ENCODE assay signal across 27 mouse cellular contexts in genomic region chr1:104839051-104839450, GRCm38 (mm10).
A peak's percentile ranks its signal among the peaks of the same experiment; 100 is the strongest.
DNase-seq lines count a peak whose midpoint lies in the region; ATAC-seq and TF ChIP-seq lines count a peak whose summit lies in the region.
"Had no signal": no experiment of that assay in that cellular context is flagged by ENCODE, and none has a peak within 500 bp of the region (broad histone marks: within the 10 kb centered on the region; RNA-seq: fewer than 3 reads in every experiment).

No protein-coding gene starts in this region.

- no peak overlapping the region for H3K4me2 ChIP-seq in hindbrain, embryonic 15.5 days
- no peak overlapping the region for H3K4me2 ChIP-seq in hindbrain, embryonic 11.5 days (replicated peaks; ENCODE audit: low read depth, low read length)
- H3K4me2 ChIP-seq: embryonic facial prominence, embryonic 12.5 days; heart, embryonic 11.5 days; limb, embryonic 12.5 days; liver, embryonic 15.5 days; lung, embryonic 14.5 days; neural tube, embryonic 13.5 days; stomach, embryonic 15.5 days had no signal

- DNase-seq in hindbrain, embryonic 11.5 days (ENCODE audit: low spot score) = no peak
- DNase-seq in left cerebral cortex, adult 2 months (ENCODE audit: extremely low spot score in 1 of 2, low spot score in 2 of 2) = no peak
- no peak for DNase-seq in left cerebral cortex, postnatal 10 days (ENCODE audit: extremely low spot score in 1 of 2, low spot score in 2 of 2)
- DNase-seq in brain, adult 2 months (ENCODE audit: low read depth, low spot score) = peak; percentile 25
- DNase-seq: adrenal gland, adult 8-10 months; cerebellum, postnatal 36 days; embryo, embryonic 11 days; gastrocnemius, adult 2 months; gastrocnemius, postnatal 36 days; heart, adult 18-20 months; heart, postnatal 4 days; kidney, adult 9 months; kidney, postnatal 10 days; lung, embryonic 14.5 days; lung, postnatal 14 days; retina, postnatal 1 day; right cerebral cortex, postnatal 14 days had no signal

- H3K36me3 ChIP-seq in hindbrain, embryonic 15.5 days = no peaks in the 10 kb centered on the region
- no peaks in the 10 kb centered on the region for H3K36me3 ChIP-seq in hindbrain, embryonic 11.5 days (ENCODE audit: control insufficient read depth, insufficient read depth, low read length)
- H3K36me3 ChIP-seq: embryonic facial prominence, embryonic 12.5 days; limb, embryonic 12.5 days; liver, embryonic 15.5 days; neural tube, embryonic 13.5 days; stomach, embryonic 15.5 days had no signal

- peak; percentile 56; the same call in 1 of the 2 replicates for ATAC-seq in hindbrain, embryonic 15.5 days (ENCODE audit: low FRiP score, low read depth)
- ATAC-seq in hindbrain, embryonic 11.5 days (ENCODE audit: low FRiP score) = no peak
- ATAC-seq: intestine, postnatal 0 days had no signal

- H3K4me3 ChIP-seq in hindbrain, embryonic 15.5 days = no peak overlapping the region
- H3K4me3 ChIP-seq in hindbrain, embryonic 11.5 days (ENCODE audit: low read depth, low read length) = no peak overlapping the region
- no peak overlapping the region for H3K4me3 ChIP-seq in left cerebral cortex, adult 2 months
- no peak overlapping the region for H3K4me3 ChIP-seq in olfactory bulb, adult 2 months (ENCODE audit: insufficient read depth, low read depth, low read length)
- H3K4me3 ChIP-seq: embryonic facial prominence, embryonic 12.5 days; gastrocnemius, adult 2 months; limb, embryonic 12.5 days; liver, embryonic 15.5 days; neural tube, embryonic 13.5 days; stomach, embryonic 15.5 days had no signal

- intact Hi-C loops in left cerebral cortex, adult 2 months (cut with DNase I) = no loop called here
- intact Hi-C loops in left cerebral cortex, postnatal 10 days (cut with DNase I) = no loop called here

- peak overlapping the region; percentile 45; the same call in 1 of the 2 replicates for H3K27ac ChIP-seq in hindbrain, embryonic 15.5 days (replicated peaks)
- no peak overlapping the region for H3K27ac ChIP-seq in hindbrain, embryonic 11.5 days (ENCODE audit: low read depth, low read length)
- H3K27ac ChIP-seq in left cerebral cortex, adult 2 months = peak overlapping the region; percentile 63
- H3K27ac ChIP-seq in olfactory bulb, adult 2 months (ENCODE audit: insufficient read depth, low read depth, low read length) = 0 out of 2 replicates have a peak overlapping the region, but pooled peaks have one; percentile 10
- H3K27ac ChIP-seq: embryonic facial prominence, embryonic 12.5 days; gastrocnemius, adult 2 months; limb, embryonic 12.5 days; liver, embryonic 15.5 days; neural tube, embryonic 13.5 days; stomach, embryonic 15.5 days had no signal

- H3K27me3 ChIP-seq in hindbrain, embryonic 15.5 days = no peaks in the 10 kb centered on the region
- H3K27me3 ChIP-seq in hindbrain, embryonic 11.5 days (ENCODE audit: control insufficient read depth, insufficient read depth, low read length) = no peaks in the 10 kb centered on the region
- H3K27me3 ChIP-seq: CH12.LX; embryonic facial prominence, embryonic 12.5 days; limb, embryonic 12.5 days; liver, embryonic 15.5 days; neural tube, embryonic 13.5 days; stomach, embryonic 15.5 days had no signal

- no peaks in the 10 kb centered on the region for H3K9me3 ChIP-seq in hindbrain, embryonic 15.5 days
- no peaks in the 10 kb centered on the region for H3K9me3 ChIP-seq in hindbrain, embryonic 11.5 days (ENCODE audit: control insufficient read depth, low read length)
- H3K9me3 ChIP-seq: embryonic facial prominence, embryonic 12.5 days; limb, embryonic 12.5 days; liver, embryonic 15.5 days; neural tube, embryonic 13.5 days; stomach, embryonic 15.5 days had no signal

- no peak for TF ChIP-seq CTCF in left cerebral cortex, adult 2 months (IDR thresholded peaks at IDR 0.05)
- TF ChIP-seq CTCF in olfactory bulb, adult 2 months (IDR thresholded peaks at IDR 0.05; ENCODE audit: insufficient read depth, low read depth, low read length) = no peak

- 0 out of 2 replicates have a peak, but pooled peaks cover 7% of the 10 kb centered on the region for H3K4me1 ChIP-seq in hindbrain, embryonic 15.5 days (replicated peaks)
- no peaks in the 10 kb centered on the region for H3K4me1 ChIP-seq in hindbrain, embryonic 11.5 days (replicated peaks; ENCODE audit: control insufficient read depth, insufficient read depth, low read length)
- 0 out of 2 replicates have a peak, but pooled peaks cover 2% of the 10 kb centered on the region for H3K4me1 ChIP-seq in olfactory bulb, adult 2 months (ENCODE audit: control insufficient read depth, insufficient read depth, low read length)
- H3K4me1 ChIP-seq: embryonic facial prominence, embryonic 12.5 days; limb, embryonic 12.5 days; liver, embryonic 15.5 days; stomach, embryonic 15.5 days had no signal

- no peak for TF ChIP-seq POLR2A in olfactory bulb, adult 2 months (IDR thresholded peaks at IDR 0.05; ENCODE audit: insufficient read depth, low read depth, low read length)

- H3K9ac ChIP-seq in hindbrain, embryonic 15.5 days = no peak overlapping the region
- H3K9ac ChIP-seq in hindbrain, embryonic 11.5 days (ENCODE audit: low read depth, low read length) = no peak overlapping the region
- H3K9ac ChIP-seq: embryonic facial prominence, embryonic 12.5 days; limb, embryonic 12.5 days; liver, embryonic 15.5 days; lung, embryonic 14.5 days; neural tube, embryonic 13.5 days; stomach, embryonic 15.5 days had no signal
